Mouse (Mus musculus): ENCODE data around the gene Mybph.

GRCm38 (mm10) chr1:134217942-134218341 is 24.7 kb downstream of the Mybph start:
- no peak for TF ChIP-seq POLR2A (IDR thresholded peaks at IDR 0.05; ENCODE audit: extremely low read depth, insufficient read depth, low read length)
- no peak for TF ChIP-seq CTCF (IDR thresholded peaks at IDR 0.05; ENCODE audit: low read depth, low read length)
